Mouse (Mus musculus) ovary, postnatal 36 days (tissue): ENCODE measurements at regions not wholly inside any gene's neighbourhood (a gene's known extent, or its start where the extent isn't known, plus 50 kb on each side); places are given as distances from the start of the nearest gene placed in this dataset.

Experiments used
- DNase-seq: peaks from one replicate; pipeline ENCODE4 v3.0.0; 2022; ENCODE audit warnings: low spot score, mixed read lengths

DNA sequence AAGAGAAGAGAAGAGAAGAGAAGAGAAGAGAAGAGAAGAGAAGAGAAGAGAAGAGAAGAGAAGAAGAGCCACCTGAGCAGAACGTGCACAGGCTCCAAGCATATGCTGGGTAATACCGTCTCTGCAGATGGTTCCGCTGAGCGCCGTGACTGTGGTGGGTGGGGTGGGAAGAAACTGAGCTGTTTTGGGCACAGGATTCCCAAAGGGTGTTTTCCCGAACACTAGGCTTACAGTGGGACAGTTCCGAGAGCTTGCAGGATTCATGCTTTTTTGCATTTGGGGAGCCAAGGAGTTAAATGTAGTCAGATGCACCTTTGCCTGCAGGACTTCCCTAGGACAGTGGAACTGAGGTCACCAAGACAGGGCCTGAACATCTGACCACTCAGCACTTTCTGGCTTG, 142.3 kb upstream of the Lrfn2 start:
- no peak for DNase-seq

- DNase-seq: no peak
Measured at GRCm38 (mm10) chr17:48790526-48790925, 141.7 kb upstream of the Lrfn2 start.

DNA sequence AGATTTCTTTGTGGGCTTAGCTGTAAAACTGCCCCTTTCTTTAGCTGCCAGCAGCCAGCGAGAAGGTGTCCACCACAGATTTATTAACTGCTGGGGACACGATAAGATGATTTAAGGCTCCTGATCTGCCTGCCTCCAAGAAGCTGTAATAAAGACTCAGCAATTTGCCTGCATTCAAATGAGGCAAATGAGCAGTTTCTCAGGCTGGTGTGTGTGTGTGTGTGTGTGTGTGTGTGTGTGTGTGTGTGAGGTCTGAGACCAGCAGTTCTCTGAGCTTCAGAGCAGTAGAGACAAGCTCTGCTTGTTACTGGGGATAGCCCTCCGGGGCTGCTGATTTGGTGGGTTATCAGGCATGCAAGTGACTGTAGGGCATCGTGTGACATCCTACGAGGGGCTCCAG, 139.2 kb upstream of the Lrfn2 start:
- DNase-seq: no peak

DNA sequence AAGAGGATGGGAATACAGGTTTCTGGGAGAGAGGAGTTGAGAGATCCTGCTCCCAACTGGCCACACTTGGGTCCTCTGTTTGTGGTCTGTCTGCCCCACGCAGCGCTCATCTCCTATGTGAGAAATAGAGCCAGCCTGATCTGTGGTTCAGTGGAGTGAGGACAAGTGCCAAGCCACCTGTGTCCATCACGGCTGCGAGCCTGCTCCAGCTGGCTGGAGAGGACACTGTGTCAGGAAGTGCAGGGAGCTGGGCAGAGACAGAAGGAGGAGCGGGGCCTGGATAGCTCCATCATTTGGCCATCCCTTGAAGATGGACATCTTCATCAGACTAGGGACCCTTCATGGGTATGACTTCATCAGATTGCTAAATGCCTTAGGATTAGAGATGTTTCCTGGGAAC, 136.4 kb upstream of the Lrfn2 start:
- no peak for DNase-seq

GRCm38 (mm10) chr17:48798196-48798595, 134.0 kb upstream of the Lrfn2 start:
- DNase-seq: no peak

DNA sequence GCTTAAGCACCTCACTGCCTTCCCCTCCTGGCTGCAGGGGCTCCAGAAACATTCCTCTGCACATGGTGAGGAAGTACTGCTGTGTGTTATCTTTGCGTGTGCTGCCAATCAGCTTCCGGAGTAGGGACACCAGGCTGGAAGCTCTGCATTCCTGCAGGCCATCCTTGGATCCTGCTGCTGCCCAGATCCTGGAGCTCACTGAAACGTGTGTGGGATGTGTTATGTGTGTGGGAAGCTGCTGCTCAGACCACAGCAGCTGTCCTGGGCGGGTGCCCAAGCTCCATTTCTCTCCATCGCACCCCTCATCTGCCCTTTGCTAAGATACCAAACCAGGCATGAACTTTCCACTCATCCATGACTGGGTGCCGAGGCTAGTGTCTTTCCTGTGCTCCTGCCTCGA, 129.5 kb upstream of the Lrfn2 start:
- no peak for DNase-seq

DNA sequence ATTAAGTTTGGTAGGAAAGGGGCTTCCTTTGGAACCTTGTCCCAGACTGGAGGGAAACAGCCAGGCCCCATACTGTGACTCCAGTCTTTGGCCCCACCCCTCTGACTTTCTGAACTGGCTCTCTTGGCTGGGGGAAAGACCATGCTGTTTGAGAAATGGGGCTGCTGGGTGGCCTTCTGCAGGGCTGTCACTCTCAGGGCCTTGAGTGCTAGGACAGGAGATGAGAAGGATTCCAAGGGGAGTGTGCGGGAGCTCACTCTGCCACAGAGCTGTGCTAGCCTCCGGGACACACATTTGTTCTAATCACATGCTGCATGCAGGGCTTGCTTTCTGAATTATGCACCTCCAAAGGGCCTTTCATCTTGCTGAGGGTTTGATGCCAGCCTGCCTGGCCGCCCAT, 124.3 kb upstream of the Lrfn2 start:
- DNase-seq: no peak

DNA sequence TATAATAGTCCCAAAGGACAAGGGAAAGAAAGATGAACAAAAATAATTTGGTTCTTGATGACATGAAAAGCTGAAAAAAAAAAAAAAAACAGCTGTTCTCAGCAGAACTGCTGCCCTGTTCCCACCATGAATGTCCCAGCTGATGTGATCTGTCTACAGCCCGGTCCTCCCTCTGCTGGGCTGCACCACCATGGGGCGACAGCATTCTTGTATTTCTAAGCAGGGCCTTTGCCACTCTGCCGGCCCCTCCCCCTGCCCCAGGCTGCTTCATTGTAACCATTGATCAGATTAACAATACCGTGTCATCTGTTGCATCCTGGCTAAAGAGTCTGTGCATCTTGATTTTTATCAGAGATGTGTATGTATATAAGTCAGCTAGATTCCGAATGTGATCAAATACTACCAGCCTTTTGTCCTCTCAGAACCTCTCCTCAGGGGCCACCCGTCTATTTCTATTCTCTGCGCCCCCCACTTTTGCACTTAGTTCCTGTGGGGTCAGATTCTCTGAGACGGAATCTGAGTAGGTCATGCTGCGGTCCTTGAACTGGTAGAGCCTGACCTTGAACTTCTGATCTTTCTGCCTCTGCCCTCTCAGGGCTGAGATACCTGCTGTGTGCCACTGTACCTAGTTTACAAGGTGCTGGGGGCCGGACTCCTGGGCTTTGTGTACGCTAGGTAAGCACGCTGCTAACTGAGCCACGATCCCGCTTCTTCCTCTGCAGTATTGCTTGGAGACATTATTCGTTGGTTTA, 117.2 kb upstream of the Lrfn2 start:
- no peak for DNase-seq

- DNase-seq: no peak
Measured at GRCm38 (mm10) chr17:48816588-48817324, 115.4 kb upstream of the Lrfn2 start.

DNA sequence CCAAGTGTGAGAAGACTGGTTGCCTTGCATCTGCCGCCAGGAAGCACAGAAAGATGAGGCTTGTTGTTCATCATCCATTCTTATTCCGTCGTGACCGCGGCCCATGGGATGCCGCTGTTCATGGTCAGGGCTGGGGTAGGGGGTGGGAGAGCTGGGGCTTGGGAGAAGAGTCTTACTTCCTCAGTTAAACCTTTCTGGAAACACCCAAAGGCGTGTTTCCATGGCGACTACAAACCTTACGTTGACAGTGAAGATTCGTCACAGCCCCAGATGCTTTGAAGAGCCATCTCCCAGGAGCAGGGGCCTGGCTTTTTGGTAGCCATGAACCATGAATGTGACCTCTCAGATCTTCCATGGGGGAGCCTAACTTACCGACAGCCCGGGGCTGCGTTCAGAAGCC, 114.6 kb upstream of the Lrfn2 start:
- DNase-seq: no peak

DNA sequence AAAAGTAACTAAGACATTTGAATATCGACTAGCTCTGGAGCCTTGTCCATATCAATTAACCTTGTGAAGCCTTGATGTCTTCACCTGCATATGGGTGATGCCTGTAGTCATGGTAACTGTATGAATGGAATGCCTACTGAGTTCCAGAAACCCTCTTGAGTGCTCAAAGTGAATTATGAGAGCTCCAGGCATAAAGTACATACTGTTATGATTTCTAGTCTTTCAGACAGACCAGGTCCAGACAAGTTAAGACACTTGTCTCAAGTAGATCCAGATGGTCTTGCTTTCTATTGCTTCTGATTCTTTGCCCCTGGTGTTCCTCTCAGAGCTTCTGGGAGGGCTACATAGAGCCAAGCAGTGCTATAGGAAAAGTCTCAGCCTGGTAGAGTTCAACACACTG, 112.5 kb upstream of the Lrfn2 start:
- no peak for DNase-seq

- DNase-seq: no peak
Measured at GRCm38 (mm10) chr17:48822101-48822876, 109.9 kb upstream of the Lrfn2 start.

DNA sequence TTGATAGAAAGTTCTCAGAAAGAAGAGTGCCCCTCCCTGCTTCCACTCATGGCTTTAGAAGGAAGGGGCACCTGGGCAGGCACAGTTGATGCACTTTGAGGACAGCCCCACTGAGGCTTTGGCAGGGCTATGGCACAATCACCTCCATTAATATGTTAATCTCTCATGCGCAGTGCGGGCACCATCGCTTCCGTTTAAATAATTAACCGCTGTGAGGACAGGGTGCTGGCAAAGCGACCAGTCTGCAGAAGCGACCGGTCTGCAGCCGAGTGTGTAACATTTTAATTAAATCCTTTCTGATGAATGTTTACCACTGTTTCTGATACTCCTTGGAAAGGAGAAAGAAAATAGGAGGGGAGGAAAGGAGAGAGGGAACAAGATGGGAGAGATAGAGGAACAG, 108.3 kb upstream of the Lrfn2 start:
- no peak for DNase-seq

DNA sequence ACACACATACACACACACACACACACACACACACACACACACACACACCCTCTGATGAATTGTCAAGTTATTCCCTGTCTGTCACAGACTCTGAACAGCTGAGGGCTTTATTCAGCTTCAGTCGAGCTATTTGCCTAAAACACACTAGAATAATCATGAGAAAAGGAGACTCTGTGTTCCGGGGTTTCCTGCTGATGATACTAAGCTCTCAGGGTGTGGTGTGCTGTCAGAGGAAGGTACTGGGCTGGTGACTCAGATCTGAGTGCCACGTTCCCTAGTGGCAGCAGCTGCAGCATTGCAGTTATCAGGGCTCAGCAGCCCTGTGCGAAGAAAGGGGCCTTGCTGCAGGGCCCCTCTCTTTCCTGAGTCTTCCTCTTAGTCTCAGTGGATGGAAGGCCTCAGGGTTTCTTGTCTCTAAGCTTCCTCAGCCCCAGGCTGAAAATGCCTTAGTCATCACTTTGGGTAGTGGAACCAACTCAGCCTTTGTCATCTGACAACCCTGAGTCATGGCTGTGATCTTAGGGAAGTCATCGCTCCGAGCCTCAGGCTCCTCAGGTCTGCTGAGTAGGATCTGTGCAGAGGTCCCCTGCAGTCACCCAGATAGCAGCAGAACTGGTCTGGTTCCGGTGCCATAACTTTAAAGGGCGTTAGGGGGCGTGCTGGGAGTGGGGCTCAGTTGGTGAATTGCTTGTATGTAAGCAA, 106.8 kb upstream of the Lrfn2 start:
- DNase-seq: no peak

DNA sequence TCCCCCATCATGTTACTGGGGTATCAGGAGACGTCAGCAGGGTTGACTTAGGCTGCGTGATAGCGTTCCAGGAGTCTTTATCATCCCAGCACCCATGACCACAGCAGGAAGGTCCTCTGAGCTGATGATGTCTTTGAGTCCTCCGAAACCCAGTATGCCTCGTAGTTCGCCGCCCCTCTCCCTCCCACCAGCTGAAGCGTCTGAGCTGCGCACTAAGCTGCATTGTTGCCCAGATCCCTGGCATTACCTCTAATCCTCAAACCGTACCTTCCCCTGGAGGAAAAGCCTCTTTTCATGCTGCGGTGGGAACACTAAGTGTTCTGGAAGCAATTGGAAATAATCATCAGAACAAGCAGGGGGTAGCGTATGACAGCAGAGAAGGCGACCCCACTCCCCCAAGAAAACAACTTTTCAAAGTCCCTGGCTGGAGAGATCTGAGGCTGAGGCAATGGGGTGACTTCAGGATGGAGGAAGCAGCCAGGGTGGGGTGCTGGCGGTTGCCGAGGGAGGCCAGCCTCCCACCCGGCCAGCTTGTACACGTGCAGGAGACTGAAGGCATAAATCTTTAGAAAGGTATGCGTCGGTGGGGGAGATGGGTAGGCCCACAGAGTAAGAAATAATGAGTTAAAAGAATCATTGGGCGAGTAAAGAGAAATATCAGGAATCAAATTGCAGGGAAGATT, 93.7 kb upstream of the Lrfn2 start:
- DNase-seq: no peak

DNA sequence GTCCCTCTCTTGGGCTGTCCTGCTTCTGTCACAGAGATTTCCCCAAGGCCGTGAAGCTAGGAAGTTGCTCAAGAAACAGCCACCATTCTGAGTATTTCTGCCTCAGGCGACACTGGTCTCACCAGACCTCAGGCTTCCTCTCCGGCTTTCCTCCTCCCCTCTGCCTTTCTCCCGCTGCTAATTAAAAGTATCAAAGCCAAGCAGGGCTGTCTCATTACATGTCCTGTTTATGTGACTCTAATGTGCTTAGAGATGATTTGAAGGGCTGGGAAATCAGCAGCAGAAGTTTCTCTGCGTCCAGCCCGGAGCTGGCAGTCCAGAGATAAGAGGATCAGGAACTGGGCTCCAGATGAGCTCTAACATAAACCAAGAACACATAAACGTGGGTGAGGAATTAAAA, 84.3 kb upstream of the Lrfn2 start:
- DNase-seq: no peak

GRCm38 (mm10) chr17:48850910-48851309, 81.3 kb upstream of the Lrfn2 start:
- DNase-seq: no peak

GRCm38 (mm10) chr17:48858891-48859290, 73.3 kb upstream of the Lrfn2 start:
- no peak for DNase-seq

GRCm38 (mm10) chr17:48870443-48870842, 61.7 kb upstream of the Lrfn2 start:
- DNase-seq: no peak

- DNase-seq: no peak
Measured at GRCm38 (mm10) chr17:48877505-48877904, 54.7 kb upstream of the Lrfn2 start.

DNA sequence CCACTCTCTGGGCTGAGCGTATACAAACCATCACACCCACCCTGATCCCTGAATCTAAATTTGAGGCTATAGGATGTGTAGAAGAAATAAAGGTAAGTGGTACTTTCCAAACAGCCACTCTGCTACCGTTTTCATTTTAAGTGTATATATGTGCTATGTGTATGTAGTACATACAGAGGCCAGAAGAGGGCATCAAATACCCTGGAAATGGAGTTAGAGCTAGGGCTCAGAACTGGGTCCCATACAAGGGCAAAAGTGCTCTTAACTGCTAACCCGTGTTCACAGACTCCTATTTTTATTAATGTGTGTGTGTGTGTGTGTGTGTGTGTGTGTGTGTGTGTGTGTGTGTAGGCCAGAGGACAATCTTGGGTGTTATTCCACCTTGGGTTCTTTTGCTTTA, 51.6 kb upstream of the Lrfn2 start:
- no peak for DNase-seq

DNA sequence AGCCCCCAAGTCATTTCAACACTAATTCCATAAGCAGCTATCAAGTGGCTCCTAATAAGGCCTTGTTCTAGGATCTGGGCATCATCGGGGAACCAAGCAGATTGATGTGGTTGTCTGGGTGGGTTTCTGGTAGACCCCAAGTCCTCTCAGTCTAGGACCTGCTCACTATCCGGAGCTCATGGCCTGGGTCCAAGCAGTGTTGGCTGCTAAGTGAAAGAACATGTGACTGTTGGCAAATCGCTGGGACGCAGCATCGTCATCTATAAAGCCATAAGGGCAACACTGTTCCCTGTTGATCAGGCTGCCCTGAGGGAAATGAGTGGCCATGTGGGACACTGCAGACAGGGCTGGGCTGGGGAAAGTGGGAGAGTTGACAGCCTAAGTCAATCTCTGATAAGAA, 50.2 kb upstream of the Lrfn2 start:
- no peak for DNase-seq
